In genomic region chr10:80133226-80133849, GRCm38 (mm10) we compare ENCODE assay signal across 8 mouse cellular contexts. TPM values are rescaled to one million over a fixed set of nuclear protein-coding genes. Genes with fewer than 3 reads are reported as not detected.
DNase-seq lines count a peak whose midpoint lies in the region; ATAC-seq and TF ChIP-seq lines count a peak whose summit lies in the region.

No protein-coding gene starts in this region.

- no peaks in the 10 kb centered on the region for H3K9me3 ChIP-seq in forebrain, postnatal 0 days (ENCODE audit: low read length)
- no peaks in the 10 kb centered on the region for H3K9me3 ChIP-seq in forebrain, embryonic 11.5 days (ENCODE audit: control insufficient read depth, low read length)
- no peaks in the 10 kb centered on the region for H3K9me3 ChIP-seq in midbrain, embryonic 11.5 days (ENCODE audit: control insufficient read depth, low read length)
- H3K9me3 ChIP-seq in midbrain, embryonic 13.5 days, result no peaks in the 10 kb centered on the region
- no peaks in the 10 kb centered on the region for H3K9me3 ChIP-seq in embryonic facial prominence, embryonic 12.5 days
- H3K9me3 ChIP-seq in hindbrain, embryonic 12.5 days (replicated peaks), result no peaks in the 10 kb centered on the region

- WGBS in forebrain, postnatal 0 days, result 61% methylated on average over 8 of the region's 8 CpGs
- WGBS in forebrain, embryonic 11.5 days, result 85% methylated on average over 8 of the region's 8 CpGs
- 85% methylated on average over 7 of the region's 8 CpGs for WGBS in midbrain, embryonic 11.5 days
- WGBS in midbrain, embryonic 13.5 days, result 74% methylated on average over 8 of the region's 8 CpGs
- WGBS in embryonic facial prominence, embryonic 12.5 days, result 73% methylated on average over 8 of the region's 8 CpGs
- WGBS in kidney, adult 2 months, result 42% methylated on average over 8 of the region's 8 CpGs
- WGBS in hindbrain, embryonic 12.5 days, result 80% methylated on average over 8 of the region's 8 CpGs

- no peaks in the 10 kb centered on the region for H3K27me3 ChIP-seq in forebrain, postnatal 0 days (ENCODE audit: insufficient read depth, low read length)
- peaks cover 9% of the 10 kb centered on the region for H3K27me3 ChIP-seq in forebrain, embryonic 11.5 days (ENCODE audit: control insufficient read depth, insufficient read depth, low read length)
- H3K27me3 ChIP-seq in midbrain, embryonic 11.5 days (ENCODE audit: control insufficient read depth, insufficient read depth, low read length), result peaks cover 20% of the 10 kb centered on the region
- H3K27me3 ChIP-seq in midbrain, embryonic 13.5 days, result peaks cover 24% of the 10 kb centered on the region
- peaks cover 38% of the 10 kb centered on the region for H3K27me3 ChIP-seq in embryonic facial prominence, embryonic 12.5 days
- no peaks in the 10 kb centered on the region for H3K27me3 ChIP-seq in kidney, adult 2 months (replicated peaks; ENCODE audit: control insufficient read depth, insufficient read depth, low read length)
- peaks cover 43% of the 10 kb centered on the region for H3K27me3 ChIP-seq in hindbrain, embryonic 12.5 days

- ATAC-seq in forebrain, postnatal 0 days, result no peak
- no peak for ATAC-seq in forebrain, embryonic 11.5 days (replicated peaks; ENCODE audit: low FRiP score)
- no peak for ATAC-seq in midbrain, embryonic 11.5 days (ENCODE audit: low FRiP score)
- no peak for ATAC-seq in midbrain, embryonic 13.5 days
- no peak for ATAC-seq in embryonic facial prominence, embryonic 12.5 days (ENCODE audit: insufficient number of reproducible peaks, insufficient read depth, low FRiP score, low TSS enrichment)
- ATAC-seq in megakaryocyte progenitor cell, adult 5-6 weeks (replicated peaks; ENCODE audit: poor library complexity), result peak; percentile 33
- no peak for ATAC-seq in hindbrain, embryonic 12.5 days (ENCODE audit: low FRiP score)

- no peak overlapping the region for H3K27ac ChIP-seq in forebrain, postnatal 0 days (ENCODE audit: low read depth, low read length)
- no peak overlapping the region for H3K27ac ChIP-seq in forebrain, embryonic 11.5 days (ENCODE audit: low read depth, low read length)
- no peak overlapping the region for H3K27ac ChIP-seq in midbrain, embryonic 11.5 days (ENCODE audit: low read depth, low read length)
- no peak overlapping the region for H3K27ac ChIP-seq in midbrain, embryonic 13.5 days
- 0 out of 2 replicates have a peak overlapping the region, but pooled peaks have one; percentile 30 for H3K27ac ChIP-seq in embryonic facial prominence, embryonic 12.5 days
- H3K27ac ChIP-seq in kidney, adult 2 months (ENCODE audit: insufficient read depth, low read depth, low read length), result no peak overlapping the region
- H3K27ac ChIP-seq in hindbrain, embryonic 12.5 days, result no peak overlapping the region

- H3K4me2 ChIP-seq in forebrain, postnatal 0 days (ENCODE audit: low read depth), result no peak overlapping the region
- no peak overlapping the region for H3K4me2 ChIP-seq in forebrain, embryonic 11.5 days (ENCODE audit: low read depth, low read length, severe bottlenecking)
- H3K4me2 ChIP-seq in midbrain, embryonic 11.5 days, result no peak overlapping the region
- H3K4me2 ChIP-seq in midbrain, embryonic 13.5 days (replicated peaks), result no peak overlapping the region
- H3K4me2 ChIP-seq in embryonic facial prominence, embryonic 12.5 days (replicated peaks), result no peak overlapping the region
- H3K4me2 ChIP-seq in hindbrain, embryonic 12.5 days (replicated peaks), result no peak overlapping the region

- TF ChIP-seq POLR2A in kidney, adult 2 months (IDR thresholded peaks at IDR 0.05; ENCODE audit: low read depth, low read length), result no peak

- H3K4me3 ChIP-seq in forebrain, postnatal 0 days (ENCODE audit: low read depth, low read length), result no peak overlapping the region
- no peak overlapping the region for H3K4me3 ChIP-seq in forebrain, embryonic 11.5 days (ENCODE audit: low read depth, low read length)
- H3K4me3 ChIP-seq in midbrain, embryonic 11.5 days (ENCODE audit: low read depth, low read length), result no peak overlapping the region
- no peak overlapping the region for H3K4me3 ChIP-seq in midbrain, embryonic 13.5 days (replicated peaks)
- no peak overlapping the region for H3K4me3 ChIP-seq in embryonic facial prominence, embryonic 12.5 days
- no peak overlapping the region for H3K4me3 ChIP-seq in kidney, adult 2 months (ENCODE audit: insufficient read depth, low read depth, low read length)
- no peak overlapping the region for H3K4me3 ChIP-seq in hindbrain, embryonic 12.5 days

- peaks cover 73% of the 10 kb centered on the region for H3K36me3 ChIP-seq in forebrain, postnatal 0 days (ENCODE audit: insufficient read depth)
- peaks cover 13% of the 10 kb centered on the region for H3K36me3 ChIP-seq in forebrain, embryonic 11.5 days (ENCODE audit: control insufficient read depth, insufficient read depth, low read length)
- H3K36me3 ChIP-seq in midbrain, embryonic 11.5 days (ENCODE audit: control insufficient read depth, insufficient read depth, low read length), result peaks cover 14% of the 10 kb centered on the region
- H3K36me3 ChIP-seq in midbrain, embryonic 13.5 days, result peaks cover 81% of the 10 kb centered on the region
- H3K36me3 ChIP-seq in embryonic facial prominence, embryonic 12.5 days, result peaks cover 62% of the 10 kb centered on the region
- H3K36me3 ChIP-seq in kidney, adult 2 months (ENCODE audit: control insufficient read depth, insufficient read depth, low read length), result no peaks in the 10 kb centered on the region; the same call in 1 of the 2 replicates
- peaks cover 77% of the 10 kb centered on the region for H3K36me3 ChIP-seq in hindbrain, embryonic 12.5 days

- peak; percentile 23; the same call in 1 of the 2 replicates for TF ChIP-seq CTCF in forebrain, postnatal 0 days (IDR thresholded peaks at IDR 0.05; ENCODE audit: low read depth)
- no peak for TF ChIP-seq CTCF in kidney, adult 2 months (conservative IDR thresholded peaks at IDR 0.05; ENCODE audit: insufficient read depth, insufficient read length, low read depth, low read length)

- no peak overlapping the region for H3K9ac ChIP-seq in forebrain, postnatal 0 days
- H3K9ac ChIP-seq in forebrain, embryonic 11.5 days (ENCODE audit: low read length), result no peak overlapping the region
- H3K9ac ChIP-seq in midbrain, embryonic 11.5 days (ENCODE audit: low read length), result no peak overlapping the region
- no peak overlapping the region for H3K9ac ChIP-seq in midbrain, embryonic 13.5 days (replicated peaks)
- no peak overlapping the region for H3K9ac ChIP-seq in embryonic facial prominence, embryonic 12.5 days
- H3K9ac ChIP-seq in hindbrain, embryonic 12.5 days, result no peak overlapping the region

- peaks cover 9% of the 10 kb centered on the region; the same call in 1 of the 2 replicates for H3K4me1 ChIP-seq in forebrain, postnatal 0 days (ENCODE audit: insufficient read depth)
- peaks cover 25% of the 10 kb centered on the region for H3K4me1 ChIP-seq in forebrain, embryonic 11.5 days (replicated peaks; ENCODE audit: control insufficient read depth, insufficient read depth, low read length)
- H3K4me1 ChIP-seq in midbrain, embryonic 11.5 days (ENCODE audit: control insufficient read depth, insufficient read depth, low read length), result peaks cover 33% of the 10 kb centered on the region
- peaks cover 47% of the 10 kb centered on the region for H3K4me1 ChIP-seq in midbrain, embryonic 13.5 days (replicated peaks)
- peaks cover 37% of the 10 kb centered on the region for H3K4me1 ChIP-seq in embryonic facial prominence, embryonic 12.5 days
- H3K4me1 ChIP-seq in kidney, adult 2 months (ENCODE audit: control insufficient read depth, insufficient read depth, low read length), result peaks cover 16% of the 10 kb centered on the region; the same call in 1 of the 2 replicates
- H3K4me1 ChIP-seq in hindbrain, embryonic 12.5 days, result peaks cover 39% of the 10 kb centered on the region

- DNase-seq in forebrain, postnatal 0 days, result no peak
- DNase-seq in forebrain, embryonic 11.5 days (ENCODE audit: low spot score), result no peak
- DNase-seq in midbrain, embryonic 11.5 days (ENCODE audit: low spot score, missing footprints), result peak; percentile 84
- DNase-seq in kidney, adult 2 months, result no peak

RNA-seq across cellular contexts. Expression of gene Atp5d, which starts 5.1 kb away (rescaled TPM):
- total RNA-seq in forebrain, postnatal 0 days (2014; rRNA removed), result 154 and 193 TPM in 2 replicates
- polyA plus RNA-seq in forebrain, postnatal 0 days (2015; fragmentation: Nextera tagmentation; extraction: Ambion mirVana), result 633 and 650 TPM in 2 replicates
- 401 and 414 TPM in 2 replicates for polyA plus RNA-seq in forebrain, embryonic 11.5 days (2014; fragmentation: Nextera tagmentation; extraction: Ambion mirVana)
- 329 and 355 TPM in 2 replicates for polyA plus RNA-seq in midbrain, embryonic 11.5 days (2014; fragmentation: Nextera tagmentation; extraction: Ambion mirVana)
- 391 and 394 TPM in 2 replicates for polyA plus RNA-seq in midbrain, embryonic 13.5 days (2015; fragmentation: Nextera tagmentation; extraction: Ambion mirVana)
- polyA plus RNA-seq in embryonic facial prominence, embryonic 12.5 days (2016; fragmentation: Nextera tagmentation; extraction: Ambion mirVana), result 457 and 481 TPM in 2 replicates
- 187 and 199 TPM in 2 replicates for total RNA-seq in megakaryocyte progenitor cell, adult 5-6 weeks (2015)
- 37.6 and 39.3 TPM in 2 replicates for total RNA-seq in megakaryocyte progenitor cell, adult 5-6 weeks (2017)
- polyA plus RNA-seq in kidney, adult 2 months (2012; rRNA removed), result 1,948 and 2,036 TPM in 2 replicates
- 351 and 385 TPM in 2 replicates for polyA plus RNA-seq in hindbrain, embryonic 12.5 days (2016; fragmentation: Nextera tagmentation; extraction: Ambion mirVana)

RNA-seq across cellular contexts. Expression of gene Cbarp, which starts 7.3 kb away (rescaled TPM):
- 114 and 151 TPM in 2 replicates for total RNA-seq in forebrain, postnatal 0 days (2014; rRNA removed)
- polyA plus RNA-seq in forebrain, postnatal 0 days (2015; fragmentation: Nextera tagmentation; extraction: Ambion mirVana), result 57.5 and 68.2 TPM in 2 replicates
- polyA plus RNA-seq in forebrain, embryonic 11.5 days (2014; fragmentation: Nextera tagmentation; extraction: Ambion mirVana), result 10.4 and 15.0 TPM in 2 replicates
- polyA plus RNA-seq in midbrain, embryonic 11.5 days (2014; fragmentation: Nextera tagmentation; extraction: Ambion mirVana), result 11.1 and 11.8 TPM in 2 replicates
- 40.6 and 45.3 TPM in 2 replicates for polyA plus RNA-seq in midbrain, embryonic 13.5 days (2015; fragmentation: Nextera tagmentation; extraction: Ambion mirVana)
- polyA plus RNA-seq in embryonic facial prominence, embryonic 12.5 days (2016; fragmentation: Nextera tagmentation; extraction: Ambion mirVana), result 8.4 and 8.5 TPM in 2 replicates
- total RNA-seq in megakaryocyte progenitor cell, adult 5-6 weeks (2015), result 3.8 and 4.8 TPM in 2 replicates
- 2.0 and 2.2 TPM in 2 replicates for total RNA-seq in megakaryocyte progenitor cell, adult 5-6 weeks (2017)
- 8.1 and 8.7 TPM in 2 replicates for polyA plus RNA-seq in kidney, adult 2 months (2012; rRNA removed)
- polyA plus RNA-seq in hindbrain, embryonic 12.5 days (2016; fragmentation: Nextera tagmentation; extraction: Ambion mirVana), result 18.4 and 22.3 TPM in 2 replicates

RNA-seq across cellular contexts. Expression of gene Midn, which starts 14.7 kb away (rescaled TPM):
- total RNA-seq in forebrain, postnatal 0 days (2014; rRNA removed), result 91.5 and 120 TPM in 2 replicates
- polyA plus RNA-seq in forebrain, postnatal 0 days (2015; fragmentation: Nextera tagmentation; extraction: Ambion mirVana), result 19.3 and 21.3 TPM in 2 replicates
- polyA plus RNA-seq in forebrain, embryonic 11.5 days (2014; fragmentation: Nextera tagmentation; extraction: Ambion mirVana), result 58.3 and 66.4 TPM in 2 replicates
- 66.0 and 71.3 TPM in 2 replicates for polyA plus RNA-seq in midbrain, embryonic 11.5 days (2014; fragmentation: Nextera tagmentation; extraction: Ambion mirVana)
- 35.9 and 40.6 TPM in 2 replicates for polyA plus RNA-seq in midbrain, embryonic 13.5 days (2015; fragmentation: Nextera tagmentation; extraction: Ambion mirVana)
- polyA plus RNA-seq in embryonic facial prominence, embryonic 12.5 days (2016; fragmentation: Nextera tagmentation; extraction: Ambion mirVana), result 33.4 and 35.1 TPM in 2 replicates
- 21.4 and 22.2 TPM in 2 replicates for total RNA-seq in megakaryocyte progenitor cell, adult 5-6 weeks (2015)
- 12.7 and 17.9 TPM in 2 replicates for total RNA-seq in megakaryocyte progenitor cell, adult 5-6 weeks (2017)
- 65.6 and 67.0 TPM in 2 replicates for polyA plus RNA-seq in kidney, adult 2 months (2012; rRNA removed)
- polyA plus RNA-seq in hindbrain, embryonic 12.5 days (2016; fragmentation: Nextera tagmentation; extraction: Ambion mirVana), result 42.1 and 54.5 TPM in 2 replicates

RNA-seq across cellular contexts. Expression of gene Stk11, which starts 17.7 kb away (rescaled TPM):
- 77.2 and 77.8 TPM in 2 replicates for total RNA-seq in forebrain, postnatal 0 days (2014; rRNA removed)
- 13.6 and 14.8 TPM in 2 replicates for polyA plus RNA-seq in forebrain, postnatal 0 days (2015; fragmentation: Nextera tagmentation; extraction: Ambion mirVana)
- 26.5 and 31.6 TPM in 2 replicates for polyA plus RNA-seq in forebrain, embryonic 11.5 days (2014; fragmentation: Nextera tagmentation; extraction: Ambion mirVana)
- polyA plus RNA-seq in midbrain, embryonic 11.5 days (2014; fragmentation: Nextera tagmentation; extraction: Ambion mirVana), result 18.5 and 23.1 TPM in 2 replicates
- polyA plus RNA-seq in midbrain, embryonic 13.5 days (2015; fragmentation: Nextera tagmentation; extraction: Ambion mirVana), result 17.7 and 20.7 TPM in 2 replicates
- polyA plus RNA-seq in embryonic facial prominence, embryonic 12.5 days (2016; fragmentation: Nextera tagmentation; extraction: Ambion mirVana), result 17.2 and 18.5 TPM in 2 replicates
- total RNA-seq in megakaryocyte progenitor cell, adult 5-6 weeks (2015), result 71.7 and 81.1 TPM in 2 replicates
- 159 and 172 TPM in 2 replicates for total RNA-seq in megakaryocyte progenitor cell, adult 5-6 weeks (2017)
- polyA plus RNA-seq in kidney, adult 2 months (2012; rRNA removed), result 114 and 117 TPM in 2 replicates
- polyA plus RNA-seq in hindbrain, embryonic 12.5 days (2016; fragmentation: Nextera tagmentation; extraction: Ambion mirVana), result 13.1 and 16.1 TPM in 2 replicates

RNA-seq across cellular contexts. Expression of gene Sbno2, which starts 28.0 kb away (rescaled TPM):
- 19.2 and 24.2 TPM in 2 replicates for total RNA-seq in forebrain, postnatal 0 days (2014; rRNA removed)
- polyA plus RNA-seq in forebrain, postnatal 0 days (2015; fragmentation: Nextera tagmentation; extraction: Ambion mirVana), result 4.6 and 6.8 TPM in 2 replicates
- polyA plus RNA-seq in forebrain, embryonic 11.5 days (2014; fragmentation: Nextera tagmentation; extraction: Ambion mirVana), result 12.5 and 13.6 TPM in 2 replicates
- 7.0 and 7.3 TPM in 2 replicates for polyA plus RNA-seq in midbrain, embryonic 11.5 days (2014; fragmentation: Nextera tagmentation; extraction: Ambion mirVana)
- polyA plus RNA-seq in midbrain, embryonic 13.5 days (2015; fragmentation: Nextera tagmentation; extraction: Ambion mirVana), result 13.4 and 15.3 TPM in 2 replicates
- 15.2 and 16.1 TPM in 2 replicates for polyA plus RNA-seq in embryonic facial prominence, embryonic 12.5 days (2016; fragmentation: Nextera tagmentation; extraction: Ambion mirVana)
- 16.9 and 19.5 TPM in 2 replicates for total RNA-seq in megakaryocyte progenitor cell, adult 5-6 weeks (2015)
- total RNA-seq in megakaryocyte progenitor cell, adult 5-6 weeks (2017), result 19.1 and 24.0 TPM in 2 replicates
- 27.7 and 30.8 TPM in 2 replicates for polyA plus RNA-seq in kidney, adult 2 months (2012; rRNA removed)
- polyA plus RNA-seq in hindbrain, embryonic 12.5 days (2016; fragmentation: Nextera tagmentation; extraction: Ambion mirVana), result 15.1 TPM in 2 replicates
